Comparison of ENCODE assay signal across 8 mouse cellular contexts in genomic region chr2:166805250-166806172, GRCm38 (mm10). TPM values are rescaled to one million over a fixed set of nuclear protein-coding genes. Genes with fewer than 3 reads are reported as not detected.
A peak's percentile ranks its signal among the peaks of the same experiment; 100 is the strongest.
DNase-seq lines count a peak whose midpoint lies in the region; ATAC-seq and TF ChIP-seq lines count a peak whose summit lies in the region.

Arfgef2 (plus strand) TSS chr2:166805588.

- intact Hi-C loops in gastrocnemius, adult 2 months (cut with DNase I) = no loop called here

- peak within 1 kb of the TSS; percentile 99 for H3K4me3 ChIP-seq in gastrocnemius, adult 2 months
- peak within 1 kb of the TSS; percentile 85 for H3K4me3 ChIP-seq in hindbrain, embryonic 16.5 days (ENCODE audit: low read length)

- H3K9ac ChIP-seq in hindbrain, embryonic 16.5 days (ENCODE audit: low read depth, low read length) = peak within 1 kb of the TSS; percentile 85

- WGBS in hindbrain, embryonic 16.5 days = under 1% methylated on average over 44 of the region's 76 CpGs

- H3K9me3 ChIP-seq in hindbrain, embryonic 16.5 days (ENCODE audit: control insufficient read depth, low read length) = no peaks in the 10 kb centered on the region

- peak; percentile 97 for DNase-seq in ZHBTc4 (ENCODE audit: low read depth, low spot score)
- DNase-seq in gastrocnemius, adult 2 months = peak; percentile 96
- peak; percentile 83 to 88 for DNase-seq in left cerebral cortex, adult 18-20 months (ENCODE audit: low spot score in 2 of 2)
- DNase-seq in lung, postnatal 4 days = peak; percentile 92 to 95
- peak; percentile 93 for DNase-seq in retina, postnatal 1 day
- peak; percentile 96 for DNase-seq in thymus, postnatal 4 days

- peaks cover 12% of the 10 kb centered on the region for H3K4me1 ChIP-seq in hindbrain, embryonic 16.5 days (ENCODE audit: control insufficient read depth, insufficient read depth, low read depth, low read length)

- H3K4me2 ChIP-seq in hindbrain, embryonic 16.5 days (ENCODE audit: low read length) = peak within 1 kb of the TSS; percentile 74

- H3K27ac ChIP-seq in gastrocnemius, adult 2 months = peak within 1 kb of the TSS; percentile 98
- peak within 1 kb of the TSS; percentile 74; the same call in 1 of the 2 replicates for H3K27ac ChIP-seq in hindbrain, embryonic 16.5 days (ENCODE audit: low read depth, low read length)

- H3K27me3 ChIP-seq in hindbrain, embryonic 16.5 days (replicated peaks; ENCODE audit: control insufficient read depth, insufficient read depth, low read length) = no peaks in the 10 kb centered on the region

- no peaks in the 10 kb centered on the region for H3K36me3 ChIP-seq in hindbrain, embryonic 16.5 days (ENCODE audit: control insufficient read depth, insufficient read depth, low read length)

- peak; percentile 91 for ATAC-seq in common myeloid progenitor, adult 5-6 weeks (replicated peaks; ENCODE audit: low read depth, poor library complexity, severe bottlenecking)
- peak; percentile 90 for ATAC-seq in hindbrain, embryonic 16.5 days

- TF ChIP-seq CTCF in gastrocnemius, adult 2 months (IDR thresholded peaks at IDR 0.05) = no peak

RNA-seq across cellular contexts. Expression of gene Arfgef2, which starts in this region (rescaled TPM):
- 21.3 and 31.1 TPM in 2 replicates for total RNA-seq in common myeloid progenitor, adult 5-6 weeks (2017)
- total RNA-seq in gastrocnemius, adult 2 months (2021) = 10 to 100 TPM; 24.9 to 30.9 TPM
- polyA plus RNA-seq in hindbrain, embryonic 16.5 days (2015; fragmentation: Nextera tagmentation; extraction: Ambion mirVana) = 4.2 and 5.3 TPM in 2 replicates
- total RNA-seq in left cerebral cortex, adult 18-20 months (2021) = 10 to 100 TPM; 63.4 to 64.9 TPM

Comparison
In these comparisons a context has a peak if more than half of its experiments do, and no peak if none do; other contexts are left out.
1. Peak in every context shown above with its lines: DNase-seq, ATAC-seq, H3K4me3 ChIP-seq and H3K27ac ChIP-seq.